Mouse (Mus musculus): ENCODE measurements around the gene Slmap. TPM values are rescaled to one million over a fixed set of nuclear protein-coding genes. Genes with fewer than 3 reads are reported as not detected.

The Slmap gene
- polyA plus RNA-seq, 1 experiment: 59.7 TPM

- H3K27ac ChIP-seq (ENCODE audit: insufficient read depth, low read length): no peak overlapping the region
Observed at GRCm38 (mm10) chr14:26454851-26455250, 79.9 kb downstream of the Slmap start.

GRCm38 (mm10) chr14:26450036-26450800 lies 84.5 kb downstream of the Slmap start:
- no peak for TF ChIP-seq POLR2A (IDR thresholded peaks at IDR 0.05; ENCODE audit: extremely low read depth, insufficient read depth, low read length)
- no peak for TF ChIP-seq CTCF (IDR thresholded peaks at IDR 0.05; ENCODE audit: extremely low read depth, insufficient read depth, low read length)
- H3K27ac ChIP-seq (ENCODE audit: insufficient read depth, low read length): no peak overlapping the region

More at GRCm38 (mm10) chr14:26454851-26455250, 79.9 kb downstream of the Slmap start:
- no peak overlapping the region for H3K4me3 ChIP-seq (ENCODE audit: insufficient read depth, low read length)
- TF ChIP-seq CTCF (IDR thresholded peaks at IDR 0.05; ENCODE audit: extremely low read depth, insufficient read depth, low read length): no peak
- no peak for TF ChIP-seq POLR2A (IDR thresholded peaks at IDR 0.05; ENCODE audit: extremely low read depth, insufficient read depth, low read length)
- H3K4me1 ChIP-seq (ENCODE audit: control insufficient read depth, insufficient read depth, low read length): no peaks in the 10 kb centered on the region

GRCm38 (mm10) chr14:26448581-26448980 lies 86.2 kb downstream of the Slmap start:
- Histone ChIP-seq H3K4me3 (ENCODE audit: insufficient read depth, low read length) (no peak overlapping the region), H3K4me1 (ENCODE audit: control insufficient read depth, insufficient read depth, low read length) (no peaks in the 10 kb centered on the region), H3K27ac (ENCODE audit: insufficient read depth, low read length) (no peak overlapping the region)
- no peak for TF ChIP-seq CTCF (IDR thresholded peaks at IDR 0.05; ENCODE audit: extremely low read depth, insufficient read depth, low read length)
- TF ChIP-seq POLR2A (IDR thresholded peaks at IDR 0.05; ENCODE audit: extremely low read depth, insufficient read depth, low read length): no peak

More at GRCm38 (mm10) chr14:26450036-26450800, 84.5 kb downstream of the Slmap start:
- H3K4me3 ChIP-seq (ENCODE audit: insufficient read depth, low read length): no peak overlapping the region; the same call in 1 of the 2 replicates
- H3K4me1 ChIP-seq (ENCODE audit: control insufficient read depth, insufficient read depth, low read length): no peaks in the 10 kb centered on the region

GRCm38 (mm10) chr14:26447223-26447622 lies 87.5 kb downstream of the Slmap start:
- H3K4me1 ChIP-seq (ENCODE audit: control insufficient read depth, insufficient read depth, low read length): no peaks in the 10 kb centered on the region
- TF ChIP-seq POLR2A (IDR thresholded peaks at IDR 0.05; ENCODE audit: extremely low read depth, insufficient read depth, low read length): no peak
- no peak for TF ChIP-seq CTCF (IDR thresholded peaks at IDR 0.05; ENCODE audit: extremely low read depth, insufficient read depth, low read length)
- H3K4me3 ChIP-seq (ENCODE audit: insufficient read depth, low read length): no peak overlapping the region
- H3K27ac ChIP-seq (ENCODE audit: insufficient read depth, low read length): no peak overlapping the region

GRCm38 (mm10) chr14:26446538-26446937 lies 88.2 kb downstream of the Slmap start:
- Histone ChIP-seq H3K27ac (ENCODE audit: insufficient read depth, low read length) (no peak overlapping the region), H3K4me1 (ENCODE audit: control insufficient read depth, insufficient read depth, low read length) (no peaks in the 10 kb centered on the region), H3K4me3 (ENCODE audit: insufficient read depth, low read length) (no peak overlapping the region)
- no peak for TF ChIP-seq POLR2A (IDR thresholded peaks at IDR 0.05; ENCODE audit: extremely low read depth, insufficient read depth, low read length)
- no peak for TF ChIP-seq CTCF (IDR thresholded peaks at IDR 0.05; ENCODE audit: extremely low read depth, insufficient read depth, low read length)

GRCm38 (mm10) chr14:26442534-26442933 lies 92.2 kb downstream of the Slmap start:
- H3K27ac ChIP-seq (ENCODE audit: insufficient read depth, low read length): no peak overlapping the region
- no peak for TF ChIP-seq POLR2A (IDR thresholded peaks at IDR 0.05; ENCODE audit: extremely low read depth, insufficient read depth, low read length)
- no peak for TF ChIP-seq CTCF (IDR thresholded peaks at IDR 0.05; ENCODE audit: extremely low read depth, insufficient read depth, low read length)
- H3K4me3 ChIP-seq (ENCODE audit: insufficient read depth, low read length): no peak overlapping the region
- H3K4me1 ChIP-seq (ENCODE audit: control insufficient read depth, insufficient read depth, low read length): no peaks in the 10 kb centered on the region; the same call in 1 of the 2 replicates

GRCm38 (mm10) chr14:26441041-26441812 lies 93.5 kb downstream of the Slmap start:
- Histone ChIP-seq H3K4me3 (ENCODE audit: insufficient read depth, low read length) (no peak overlapping the region), H3K27ac (ENCODE audit: insufficient read depth, low read length) (no peak overlapping the region), H3K4me1 (ENCODE audit: control insufficient read depth, insufficient read depth, low read length) (no peaks in the 10 kb centered on the region; the same call in 1 of the 2 replicates)
- TF ChIP-seq POLR2A (IDR thresholded peaks at IDR 0.05; ENCODE audit: extremely low read depth, insufficient read depth, low read length) (no peak), CTCF (IDR thresholded peaks at IDR 0.05; ENCODE audit: extremely low read depth, insufficient read depth, low read length) (no peak)

- Histone ChIP-seq H3K4me3 (ENCODE audit: insufficient read depth, low read length) (no peak overlapping the region), H3K27ac (ENCODE audit: insufficient read depth, low read length) (no peak overlapping the region), H3K4me1 (ENCODE audit: control insufficient read depth, insufficient read depth, low read length) (no peaks in the 10 kb centered on the region; the same call in 1 of the 2 replicates)
- TF ChIP-seq POLR2A (IDR thresholded peaks at IDR 0.05; ENCODE audit: extremely low read depth, insufficient read depth, low read length) (no peak), CTCF (IDR thresholded peaks at IDR 0.05; ENCODE audit: extremely low read depth, insufficient read depth, low read length) (no peak)
Observed at GRCm38 (mm10) chr14:26439996-26440395, 94.7 kb downstream of the Slmap start.

GRCm38 (mm10) chr14:26437771-26438170 lies 97.0 kb downstream of the Slmap start:
- TF ChIP-seq CTCF (IDR thresholded peaks at IDR 0.05; ENCODE audit: extremely low read depth, insufficient read depth, low read length) (no peak), POLR2A (IDR thresholded peaks at IDR 0.05; ENCODE audit: extremely low read depth, insufficient read depth, low read length) (no peak)
- H3K4me1 ChIP-seq (ENCODE audit: control insufficient read depth, insufficient read depth, low read length): no peaks in the 10 kb centered on the region; the same call in 1 of the 2 replicates
- no peak overlapping the region for H3K4me3 ChIP-seq (ENCODE audit: insufficient read depth, low read length)
- H3K27ac ChIP-seq (ENCODE audit: insufficient read depth, low read length): no peak overlapping the region; the same call in 1 of the 2 replicates

Measured in cortical plate, adult 2 months (tissue).